Mouse (Mus musculus) ES-Bruce4 (cell line): ENCODE measurements at regions not wholly inside any gene's neighbourhood (a gene's known extent, or its start where the extent isn't known, plus 50 kb on each side); places are given as distances from the start of the nearest gene placed in this dataset.

Experiments used
- CTCF ChIP-seq: IDR thresholded peaks from one replicate; pipeline ENCODE4 v1.8.1; 2011; ENCODE audit warnings: low read depth, low read length
- POLR2A ChIP-seq: IDR thresholded peaks from one replicate; pipeline ENCODE4 v1.8.1; 2011; ENCODE audit warnings: low read length; ENCODE audit not compliant: insufficient read depth

- TF ChIP-seq CTCF (no peak), POLR2A (no peak)
Observed at GRCm38 (mm10) chr12:70622019-70622418, 169.1 kb downstream of the Tmx1 start.
